Mouse (Mus musculus) cerebellum, adult 11 months (tissue): Measurements from ENCODE around the gene Dda1.
"Not testable (repeated sequence)": the region's sequence is repeated elsewhere in the genome, so short reads cannot be mapped to it uniquely, and the experiment has no call there.

Experiments used
- DNase-seq: peaks from one replicate; pipeline ENCODE4 v3.0.0; 2022

Gene Dda1

DNA sequence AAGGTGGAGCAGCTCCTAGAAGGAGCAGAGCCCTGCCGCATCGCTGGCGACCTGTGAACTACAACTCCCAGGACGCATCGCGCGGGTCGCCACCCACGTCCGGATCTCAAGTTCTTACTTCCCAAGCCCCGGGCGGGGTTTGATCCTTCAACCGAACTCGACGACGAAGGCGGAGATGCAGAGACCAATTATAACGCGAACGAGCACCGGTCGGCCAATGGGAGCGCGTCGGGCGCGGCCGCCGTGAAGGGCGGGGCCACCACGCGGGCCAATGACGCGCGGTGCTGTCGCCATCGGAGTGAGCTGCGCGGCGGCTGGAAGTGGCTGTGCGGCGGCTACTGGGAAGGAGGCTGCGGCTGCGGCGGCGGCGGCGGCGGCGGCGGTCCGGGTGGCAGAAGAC is at the start of gene Dda1:
TSS of gene Dda1 (plus strand) at position 284 of the 400 bp plus-strand sequence.
- peak; percentile 97 for DNase-seq

DNA sequence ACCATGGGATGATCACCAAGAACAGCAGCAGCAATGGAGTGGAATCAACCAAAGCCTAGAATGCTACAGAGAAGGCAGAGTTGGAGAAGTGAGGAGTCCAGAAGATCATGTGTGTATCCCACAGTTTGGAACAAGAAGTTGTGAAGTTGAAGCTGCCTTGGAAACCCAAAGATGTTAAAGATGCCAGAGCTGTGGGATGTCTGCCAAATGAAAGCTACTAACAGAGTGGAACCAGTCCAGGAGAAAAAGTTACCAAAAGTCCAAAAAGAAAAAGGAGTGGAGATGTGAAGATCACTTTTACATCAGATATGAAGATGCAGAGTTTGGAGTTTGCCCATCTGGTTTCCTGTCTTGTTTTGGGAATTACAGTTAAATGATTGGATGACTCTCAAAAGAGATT is 46.9 kb upstream of the Dda1 start:
- DNase-seq, result no peak

DNA sequence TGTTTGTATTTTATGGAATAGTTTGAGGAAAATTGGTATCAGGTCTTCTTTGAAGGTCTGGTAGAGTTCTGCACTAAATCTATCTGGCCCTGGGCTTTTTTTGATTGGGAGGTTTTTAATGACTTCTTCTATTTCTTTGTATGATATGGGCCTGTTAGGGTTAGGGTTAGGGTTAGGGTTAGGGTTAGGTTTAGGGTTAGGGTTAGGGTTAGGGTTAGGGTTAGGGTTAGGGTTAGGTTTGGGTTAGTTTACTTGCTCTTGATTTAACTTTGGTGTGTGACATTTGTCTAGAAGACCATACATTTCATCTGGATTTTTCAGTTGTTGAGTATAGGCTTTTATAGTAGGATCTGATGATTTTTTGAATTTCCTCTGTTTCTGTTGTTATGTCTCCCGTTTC is 36.1 kb upstream of the Dda1 start:
- DNase-seq, result not testable (repeated sequence)

DNA sequence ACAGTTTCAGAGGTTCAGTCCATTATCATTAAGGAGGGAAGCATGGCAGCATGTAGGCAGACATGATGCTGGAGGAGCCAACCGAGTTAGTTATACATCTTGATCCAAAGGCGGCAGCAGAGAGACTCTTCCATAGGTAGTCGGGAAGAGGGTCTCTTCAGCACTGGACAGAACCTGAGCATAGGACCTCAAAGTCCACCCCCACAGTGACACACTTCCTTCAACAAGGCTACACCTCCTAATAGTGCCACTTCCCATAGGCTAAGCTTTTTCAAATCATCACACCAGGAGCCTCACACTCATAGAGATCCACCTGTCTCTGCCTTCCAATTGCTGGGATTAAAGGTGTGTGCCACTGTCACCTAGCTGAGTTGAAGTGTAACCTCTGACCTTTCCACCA is 32.0 kb upstream of the Dda1 start:
- no peak for DNase-seq

DNA sequence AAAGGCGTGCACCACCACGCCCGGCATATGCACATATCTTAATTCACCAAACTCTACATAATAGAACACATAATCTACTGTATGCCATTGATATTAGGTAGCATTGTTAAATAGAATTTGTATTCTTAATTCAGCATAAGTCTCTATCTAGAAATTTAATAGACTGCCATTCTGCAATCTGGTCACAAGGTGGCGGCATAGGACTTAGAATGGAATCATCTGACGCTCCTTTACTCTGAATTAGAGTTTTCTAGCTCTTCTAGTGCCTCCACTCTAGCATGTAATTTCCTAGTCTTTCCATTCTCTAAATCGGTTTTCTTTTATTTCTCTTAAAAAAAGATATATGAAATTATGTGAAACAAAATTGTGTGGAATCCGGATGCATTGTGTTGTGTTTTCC is 27.6 kb upstream of the Dda1 start:
- DNase-seq, result peak; percentile 36

DNA sequence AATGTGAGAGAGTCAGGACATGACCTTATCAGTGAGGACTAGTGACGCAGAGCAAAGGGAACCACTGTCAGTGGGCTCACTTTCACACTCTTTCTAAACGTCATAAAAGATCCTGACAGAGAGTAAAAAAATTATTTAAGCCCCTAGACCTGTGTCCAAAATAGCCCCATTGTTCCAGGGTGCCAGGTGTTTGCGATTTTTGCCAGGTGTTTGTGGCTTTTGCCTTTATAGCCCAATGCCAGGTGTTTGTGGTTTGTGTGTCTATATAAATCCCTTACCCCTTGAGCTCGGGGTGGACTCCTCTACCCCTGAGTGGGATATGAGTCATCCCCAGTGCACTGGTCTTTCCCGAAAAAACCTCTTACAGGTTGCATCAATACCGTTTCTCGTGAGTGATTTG is 23.9 kb upstream of the Dda1 start:
- no peak for DNase-seq

DNA sequence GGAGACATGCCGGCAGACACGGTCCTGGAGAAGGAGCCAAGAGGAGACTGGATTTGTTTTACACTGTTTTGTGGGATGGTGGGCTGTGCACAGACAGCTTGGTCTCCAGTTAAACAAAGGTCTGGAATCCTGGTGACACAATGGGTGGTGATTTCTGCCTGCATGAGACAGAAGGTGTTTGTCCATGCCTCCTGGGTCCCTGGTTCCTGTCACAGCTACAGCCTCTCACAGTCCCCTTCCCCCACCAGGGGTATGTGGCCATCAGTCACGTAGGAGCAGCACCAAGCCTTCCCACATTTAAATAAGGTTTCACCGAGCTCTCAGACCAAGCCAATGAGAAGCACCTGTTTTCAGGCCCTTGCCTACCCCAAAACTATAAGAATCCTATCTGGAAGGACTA is 17.7 kb upstream of the Dda1 start:
- DNase-seq, result no peak

DNA sequence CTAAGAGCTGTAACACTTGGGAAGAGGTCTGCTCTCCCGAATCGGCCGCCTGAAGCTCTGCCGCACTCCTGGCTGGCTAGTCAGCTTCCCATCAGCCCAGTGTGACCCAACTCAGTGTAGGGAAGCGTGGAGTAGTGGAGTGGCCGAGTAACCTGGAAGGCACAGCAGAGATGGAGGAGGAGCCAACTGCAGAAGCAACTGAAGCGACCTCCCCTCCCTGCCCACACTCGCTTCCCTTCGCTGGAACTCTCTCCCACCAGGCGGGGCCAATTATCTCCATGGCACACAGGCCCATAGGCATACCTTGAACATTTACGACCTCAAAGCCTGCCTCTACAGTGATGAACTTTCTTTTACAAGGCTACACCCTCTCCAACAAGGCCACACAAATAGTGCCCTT is 17.2 kb upstream of the Dda1 start:
- no peak for DNase-seq

DNA sequence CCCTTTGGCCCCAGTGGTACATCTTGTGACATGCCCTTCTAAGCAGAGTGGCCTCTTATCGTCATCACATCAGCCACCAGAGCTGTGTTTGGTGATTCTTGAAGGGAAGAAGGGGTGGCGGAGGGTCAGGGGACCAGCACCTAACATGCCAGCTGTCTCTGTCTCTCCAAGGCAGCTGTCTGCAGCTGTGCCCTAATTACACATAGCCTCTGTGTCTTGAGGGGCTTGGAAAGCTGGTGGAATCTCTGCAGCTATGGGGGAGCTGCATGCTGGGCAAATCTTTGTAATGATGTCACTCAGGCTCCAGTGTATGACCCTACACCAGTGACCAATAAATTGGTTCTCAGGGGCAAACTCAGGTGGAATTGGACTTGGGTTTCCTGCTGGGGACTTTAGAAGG is 16.3 kb upstream of the Dda1 start:
- DNase-seq, result no peak

DNA sequence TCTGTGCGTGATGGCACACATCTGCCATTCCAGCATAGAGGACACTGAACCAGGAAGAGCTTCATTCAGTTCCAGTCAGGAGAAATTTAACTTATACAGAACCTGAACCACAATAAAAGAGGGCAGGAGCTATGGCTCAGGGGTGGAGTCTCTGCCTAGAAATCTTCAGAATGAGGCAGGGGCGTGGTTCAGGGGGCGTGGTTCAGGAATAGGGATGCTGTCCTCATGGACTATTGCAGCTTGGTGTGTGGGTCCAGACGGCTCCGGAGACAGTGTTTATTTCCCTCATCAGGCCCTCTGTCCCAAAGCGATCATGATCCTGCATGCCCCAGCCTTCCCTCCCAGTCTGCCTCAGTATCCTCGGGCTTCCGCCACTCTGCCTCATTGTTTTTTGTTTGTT is 14.3 kb upstream of the Dda1 start:
- no peak for DNase-seq

DNA sequence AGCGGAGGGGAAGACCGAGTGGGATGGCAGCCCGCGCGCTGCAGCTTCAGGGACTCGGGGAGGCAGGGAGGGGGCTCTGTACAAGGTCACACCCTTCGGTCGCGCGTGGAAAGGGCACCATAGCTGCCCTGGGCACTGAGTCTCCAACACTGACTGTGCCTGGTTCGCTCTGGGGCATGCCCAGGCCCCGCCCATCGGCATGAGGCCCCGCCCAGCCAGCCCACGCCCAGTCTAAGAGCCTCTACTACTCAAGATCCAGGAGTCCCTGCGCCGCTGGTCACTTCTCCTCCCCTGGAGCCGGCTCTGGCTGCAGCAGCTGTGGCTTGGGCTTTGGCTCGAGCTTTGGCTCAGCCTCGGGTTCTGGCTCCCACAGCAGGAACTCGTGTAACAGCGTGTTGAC is 12.1 kb upstream of the Dda1 start:
- DNase-seq, result peak; percentile 29

DNA sequence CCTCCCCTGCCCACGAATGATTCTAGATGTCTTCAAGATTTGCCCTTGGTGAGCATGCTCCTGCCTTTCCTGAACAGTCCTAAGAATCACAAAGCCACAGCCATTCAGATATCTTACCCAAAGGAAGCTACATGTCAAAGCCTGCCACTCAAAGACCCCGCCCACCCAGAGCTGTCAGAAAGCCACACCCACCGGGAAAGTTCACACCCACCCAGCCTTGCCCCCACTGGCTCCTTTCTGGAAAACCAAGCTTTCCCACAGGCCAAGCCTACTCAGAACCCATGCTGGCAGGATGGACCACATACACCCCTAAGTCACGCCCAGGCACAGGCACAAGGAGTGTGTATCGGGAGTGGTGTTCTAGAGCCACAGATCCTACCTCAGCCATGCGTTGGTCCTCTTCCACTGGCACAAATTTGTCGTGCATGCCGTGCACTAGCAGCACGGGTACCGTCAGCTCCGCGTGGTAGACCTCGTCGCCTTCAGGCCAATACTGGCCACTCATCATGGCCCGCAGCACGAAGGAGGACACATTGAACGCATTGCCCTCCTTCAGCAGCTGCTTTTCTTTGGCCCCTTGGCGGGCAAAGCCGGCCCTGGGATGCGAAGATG is 11.2 kb upstream of the Dda1 start:
- no peak for DNase-seq

DNA sequence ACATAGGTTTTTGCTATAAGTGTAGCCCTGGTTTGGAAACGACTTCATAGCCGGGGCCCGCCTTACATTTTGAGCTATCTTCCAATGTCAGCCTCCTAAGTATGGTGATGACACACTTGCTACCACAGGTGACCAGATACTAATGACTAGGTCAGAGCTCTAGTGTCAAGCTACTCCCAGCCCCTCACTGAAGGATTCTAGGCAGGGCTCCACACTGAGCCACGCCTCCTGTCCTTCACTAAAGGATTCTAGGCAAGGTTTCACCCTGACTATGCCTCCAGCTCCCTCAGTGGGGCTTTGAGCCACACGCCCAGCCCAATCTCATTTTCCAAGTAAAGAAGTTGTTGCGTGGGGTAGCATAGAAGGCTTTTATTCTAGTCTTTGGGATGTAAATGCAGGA is 8.3 kb upstream of the Dda1 start:
- DNase-seq, result no peak

DNA sequence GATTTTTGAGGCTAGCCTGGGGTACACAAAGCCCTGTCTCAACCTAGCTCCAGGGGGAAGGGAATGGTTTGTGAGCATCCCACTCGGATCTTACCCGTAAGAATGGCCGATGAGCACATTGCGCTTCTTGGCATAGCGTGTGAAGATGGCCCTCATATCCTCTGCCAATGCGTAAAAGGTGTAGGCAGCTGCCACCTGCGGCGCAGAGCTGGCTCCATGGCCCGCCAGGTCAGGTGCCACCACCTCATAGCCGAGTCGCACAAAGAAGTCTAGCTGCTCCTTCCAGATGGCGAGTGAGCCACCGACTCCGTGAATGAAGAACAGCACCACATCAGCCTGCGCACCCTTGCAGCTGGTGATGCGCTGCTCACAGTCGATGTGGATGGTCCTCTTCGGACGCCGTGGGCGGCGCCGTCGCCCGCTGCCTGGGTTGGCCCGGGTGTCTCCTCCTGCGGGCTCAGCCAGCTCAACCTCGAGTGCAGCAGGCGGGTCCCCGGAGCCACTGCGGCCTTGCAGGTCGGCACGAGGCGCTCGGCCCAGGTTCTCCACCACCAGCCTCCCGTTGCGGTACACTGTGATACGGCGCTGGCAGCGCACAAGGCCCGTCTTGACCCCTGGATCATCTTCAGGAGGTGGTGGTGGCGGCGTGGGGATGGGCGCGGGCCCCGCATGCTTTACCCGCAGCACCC is 7.7 kb upstream of the Dda1 start:
- DNase-seq, result peak; percentile 48

DNA sequence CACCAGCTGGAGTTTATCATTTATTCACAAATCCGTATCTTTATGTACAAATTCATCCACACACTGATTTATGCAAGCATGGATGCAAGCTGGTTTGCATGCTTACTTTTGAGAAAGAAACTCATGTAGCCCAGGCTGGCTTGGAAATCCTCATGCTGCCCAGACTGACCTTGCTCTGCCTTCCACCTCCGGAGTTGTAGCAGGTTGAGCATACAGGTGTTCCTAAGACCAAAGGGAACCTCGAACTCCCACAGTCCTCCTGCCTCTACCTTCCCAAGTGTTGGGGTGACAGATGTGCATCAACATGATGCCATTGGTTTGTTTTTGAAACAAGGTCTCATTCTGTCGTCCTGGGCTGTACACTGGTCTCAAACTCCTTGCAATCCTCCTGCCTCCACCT is 6.8 kb upstream of the Dda1 start:
- DNase-seq, result peak; percentile 28

DNA sequence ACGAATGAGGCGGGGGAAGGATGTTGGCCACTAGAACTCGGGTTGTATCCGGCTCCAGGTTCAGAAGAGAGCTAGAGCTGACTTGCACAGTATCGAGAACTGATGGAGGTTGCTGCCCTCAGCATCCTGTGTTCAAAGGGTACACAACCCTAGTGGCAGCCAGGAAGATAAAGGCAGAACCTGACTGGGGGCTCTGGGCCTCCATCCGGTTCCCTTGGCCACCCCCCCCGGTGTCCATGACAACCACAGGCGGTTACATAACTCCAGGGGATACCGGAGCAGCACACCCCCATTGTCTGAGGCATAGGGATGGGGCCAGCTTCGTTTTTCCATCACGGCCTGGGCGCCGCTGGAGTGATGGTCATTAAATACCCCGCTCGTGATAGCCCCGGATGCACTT is 6.2 kb upstream of the Dda1 start:
- peak; percentile 75 for DNase-seq

DNA sequence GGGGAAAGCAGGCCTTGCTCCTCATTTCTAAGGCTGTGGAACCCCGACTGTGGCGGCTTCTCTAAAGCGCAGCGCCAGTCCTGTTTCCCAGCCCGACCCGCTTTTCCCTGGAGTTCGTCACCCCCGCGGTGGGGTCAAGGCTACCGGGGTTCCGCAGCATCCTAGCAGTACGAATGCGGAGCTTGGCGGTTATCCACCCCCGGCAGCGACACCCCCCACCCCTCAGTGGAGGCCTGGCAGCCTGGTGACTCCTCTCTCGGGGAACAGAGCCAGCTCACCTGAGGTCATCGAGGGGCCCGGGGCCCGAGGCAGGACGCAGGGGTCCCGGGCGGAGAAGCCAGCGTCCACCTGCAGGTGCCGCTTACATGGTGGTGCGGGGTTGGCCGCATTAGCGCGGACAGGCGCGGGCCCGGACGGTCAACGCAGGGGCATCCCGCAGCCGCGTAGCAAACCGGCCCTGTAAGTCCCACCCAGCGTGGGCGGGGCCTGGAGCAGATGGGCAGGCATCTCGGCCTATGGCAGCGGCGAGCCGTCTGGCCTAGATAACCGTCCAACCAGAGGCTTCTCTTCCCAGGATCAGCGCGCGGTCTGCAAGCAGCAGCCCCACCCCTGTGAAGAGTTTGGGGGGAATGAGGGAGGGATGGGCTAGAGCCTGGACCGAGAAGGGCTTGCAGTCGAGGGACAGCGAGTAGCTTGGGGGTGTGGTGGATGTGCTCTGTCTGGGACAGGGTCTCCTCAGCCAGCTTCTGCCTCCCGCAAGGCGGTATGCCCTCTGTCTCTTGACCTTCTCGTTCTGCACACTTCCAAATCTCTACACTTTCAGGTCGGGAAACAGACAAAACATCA is 5.6 kb upstream of the Dda1 start, which contains the start of gene Abhd8:
TSS of gene Abhd8 (minus strand) at position 468 of the 846 bp plus-strand sequence.
- peak; percentile 99 for DNase-seq

DNA sequence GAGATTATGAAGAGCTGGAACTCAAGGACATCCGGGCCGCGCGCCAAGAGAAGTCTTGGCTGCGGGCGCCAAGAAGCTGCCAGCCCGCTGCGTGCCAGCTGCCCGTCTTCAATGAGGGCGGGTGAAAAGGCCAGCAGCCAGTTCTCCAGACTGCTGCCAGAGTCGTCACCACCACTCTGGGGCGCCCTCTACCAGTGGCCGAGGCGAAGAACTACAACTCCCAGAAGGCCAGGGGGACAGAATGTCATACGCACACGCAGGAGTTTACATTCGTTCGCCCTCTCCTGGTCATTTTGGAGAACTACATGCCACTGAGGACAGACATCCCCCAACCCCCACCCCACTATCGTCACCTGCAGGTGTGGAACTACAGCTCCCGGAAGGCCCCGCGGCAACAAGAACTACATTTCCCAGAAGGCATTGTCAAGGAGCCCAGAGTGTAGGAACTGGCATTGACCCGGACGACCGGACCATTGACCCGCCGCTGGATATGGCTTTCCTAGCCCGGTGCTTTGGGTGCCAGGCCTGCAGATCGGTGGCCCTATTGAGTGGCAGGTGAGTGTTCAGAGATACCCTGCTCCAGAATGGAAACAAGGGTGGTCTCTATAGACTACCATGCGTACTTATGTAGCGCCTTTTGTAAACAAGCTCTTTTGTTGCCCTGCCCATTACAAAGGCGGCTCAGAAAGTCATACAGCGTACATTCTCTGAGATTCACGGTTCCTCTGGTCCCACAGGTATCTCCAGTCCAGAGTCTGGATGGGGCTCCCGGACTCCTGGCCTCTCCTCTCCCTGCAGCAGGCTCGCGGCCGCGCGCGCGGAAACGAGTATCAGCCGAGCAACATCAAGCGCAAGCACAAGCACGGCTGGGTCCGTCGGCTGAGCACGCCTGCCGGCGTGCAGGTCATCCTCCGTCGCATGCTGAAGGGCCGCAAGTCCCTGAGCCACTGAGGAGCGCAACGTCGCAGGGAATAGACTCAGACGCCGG is 4.2 kb upstream of the Dda1 start, which contains the start of gene Mrpl34:
TSS of gene Mrpl34 (plus strand) at position 447 of the 988 bp plus-strand sequence.
- DNase-seq, result peak; percentile 99

DNA sequence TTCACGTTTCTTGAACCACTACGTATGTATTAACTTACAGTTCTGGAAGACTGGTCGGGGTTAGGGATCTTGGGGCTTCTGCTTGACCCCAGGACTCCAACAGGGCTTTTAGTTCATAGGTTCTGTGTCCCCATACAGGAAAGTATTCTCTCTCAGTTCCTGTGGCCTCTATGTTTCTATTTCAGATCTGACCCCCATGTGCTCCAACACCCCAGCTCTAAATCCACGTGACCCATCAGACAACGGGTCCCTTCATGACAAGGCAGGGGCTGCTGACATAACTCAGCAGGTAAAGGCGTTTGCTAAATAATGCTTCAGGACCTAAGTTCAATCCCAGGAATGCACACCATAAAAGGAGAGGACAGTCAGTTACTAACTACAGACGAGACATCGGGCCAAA is 3.3 kb upstream of the Dda1 start:
- DNase-seq, result peak; percentile 24

DNA sequence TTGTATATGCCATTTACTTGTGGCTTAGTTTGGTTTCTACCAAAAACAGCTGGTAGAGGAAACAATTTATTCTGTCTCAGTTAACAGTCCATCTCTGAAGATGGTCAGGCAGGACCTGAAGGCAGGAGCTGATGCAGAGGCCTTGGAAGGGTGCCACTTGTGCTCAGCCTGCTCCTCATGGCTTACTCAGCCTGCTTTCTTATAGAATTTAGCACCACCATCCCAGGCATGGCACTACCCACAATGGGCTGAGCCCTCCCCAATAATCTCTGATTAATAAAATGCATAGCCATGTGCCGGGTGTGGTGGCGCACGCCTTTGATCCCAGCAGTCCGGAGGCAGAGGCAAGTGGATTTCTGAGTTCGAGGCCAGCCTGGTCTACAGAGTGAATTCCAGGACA is 2.8 kb upstream of the Dda1 start:
- peak; percentile 46 for DNase-seq

DNA sequence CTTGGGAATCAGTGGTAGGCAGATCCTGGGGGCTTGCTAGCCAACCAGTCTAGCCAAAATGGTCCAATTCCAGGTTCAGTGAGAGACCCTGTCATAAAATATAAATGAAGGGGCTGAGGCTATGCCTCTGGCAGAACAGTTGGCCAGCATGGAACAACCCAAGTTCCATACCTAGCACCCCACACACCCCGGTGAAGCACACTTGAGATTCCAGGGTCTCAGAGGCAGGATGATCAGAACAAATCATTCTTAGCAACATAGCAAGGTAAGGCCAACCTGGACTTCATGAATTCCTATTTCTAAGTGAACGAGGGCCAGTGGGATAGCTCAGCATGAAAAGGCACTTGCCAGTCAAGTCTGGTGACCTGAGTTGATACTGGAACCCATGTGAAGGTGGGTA is 1.8 kb upstream of the Dda1 start:
- DNase-seq, result peak; percentile 14

DNA sequence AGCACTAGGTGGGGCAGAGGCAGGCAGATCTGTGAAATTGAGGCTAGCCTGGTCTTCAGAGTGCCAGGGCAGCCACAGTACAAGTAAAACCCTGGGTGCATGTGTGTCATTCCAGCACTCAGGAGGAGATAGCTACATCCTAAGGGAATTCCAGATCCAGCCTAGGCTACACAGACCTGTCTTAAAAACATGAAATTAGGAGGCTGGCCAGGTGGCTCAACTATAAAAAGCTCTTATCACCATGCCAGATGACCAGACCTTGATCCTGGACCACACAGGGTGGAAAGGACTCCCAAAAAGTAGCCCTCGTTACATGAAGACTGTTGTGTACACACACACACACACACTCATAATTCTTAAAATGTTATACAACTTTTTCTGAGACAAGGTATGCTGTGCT is 998 bp upstream of the Dda1 start:
- peak; percentile 15 for DNase-seq

DNA sequence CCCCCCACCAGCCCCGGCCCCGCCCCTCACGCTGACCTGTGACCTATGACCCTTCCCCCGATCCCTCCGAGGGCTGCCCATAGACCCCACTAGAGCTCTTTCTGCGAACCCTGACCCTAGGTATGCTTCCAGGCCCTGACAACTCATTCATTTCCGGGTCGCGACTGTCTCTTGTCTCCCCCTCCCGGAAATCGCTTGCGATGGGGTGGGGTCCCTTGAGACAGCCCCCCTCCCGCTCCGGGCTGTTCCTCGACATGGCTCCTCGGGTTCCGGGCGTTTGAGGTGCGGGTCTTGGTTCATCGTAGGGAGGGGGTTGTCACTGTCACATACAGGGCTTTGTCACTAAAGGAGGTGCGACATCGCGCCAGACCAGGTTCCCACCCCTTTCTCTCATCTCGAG is 412 bp downstream of the Dda1 start:
- DNase-seq, result peak; percentile 61
